Mouse (Mus musculus) 3134 (cell line): ENCODE data around the gene Scgb2b15.
"Not testable (repeated sequence)": the region's sequence is repeated elsewhere in the genome, so short reads cannot be mapped to it uniquely, and the experiment has no call there.

ENCODE experiments used
- DNase-seq: peaks from one replicate; pipeline ENCODE4 v3.0.0-alpha.2; 2011; ENCODE audit warnings: low spot score; ENCODE audit not compliant: insufficient read length; ENCODE audit errors: extremely low read depth

Scgb2b15 gene

DNA sequence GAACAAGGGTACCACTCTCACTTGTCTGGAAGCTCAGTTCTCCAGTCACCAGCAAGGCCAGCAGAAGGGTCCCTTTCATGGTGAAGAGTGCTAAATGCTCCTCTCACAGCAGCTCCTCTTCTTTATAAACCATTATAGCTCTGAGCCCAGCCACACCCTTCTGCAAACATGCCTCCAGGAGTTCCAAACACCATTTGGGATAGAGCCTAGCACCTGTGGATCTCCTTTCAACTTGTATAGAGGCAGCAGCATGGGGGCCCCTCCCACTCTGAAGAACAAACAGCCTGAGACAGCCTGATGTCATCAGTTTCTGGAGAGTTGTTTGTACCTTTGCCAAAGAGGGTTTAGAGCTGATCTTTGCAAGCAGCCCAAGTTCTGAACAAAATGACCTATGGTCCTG lies at the start of gene Scgb2b15:
Gene Scgb2b15, minus strand, starts transcription at position 101 of the 400 bp plus-strand sequence.
- DNase-seq: not testable (repeated sequence)

DNA sequence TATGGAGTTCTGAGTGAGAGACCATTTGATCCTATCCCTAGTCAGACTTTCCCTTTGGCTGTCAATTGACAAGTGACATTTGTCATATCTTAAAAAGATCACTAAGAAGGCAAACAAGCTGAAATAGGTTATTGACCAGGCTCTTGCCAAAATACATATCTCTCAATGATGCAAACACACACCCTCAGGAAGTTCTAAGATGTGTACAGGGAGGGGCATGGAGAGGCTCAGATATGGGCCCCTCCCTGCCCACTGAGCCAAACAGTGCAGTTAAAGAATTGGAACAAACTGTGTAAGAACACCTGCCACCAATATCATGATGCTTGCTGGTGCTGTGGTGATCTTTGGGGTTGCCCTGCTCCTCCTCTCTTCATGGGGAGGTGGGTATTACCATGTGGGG lies 6.8 kb upstream of the Scgb2b15 start, which contains the start of gene Scgb1b15:
Gene Scgb1b15, plus strand, starts transcription at position 301 of the 400 bp plus-strand sequence.
- not testable (repeated sequence) for DNase-seq
